In genomic region chr2:77170633-77171105, GRCm38 (mm10) we compare ENCODE assay signal across 8 mouse cellular contexts. TPM values are rescaled to one million over a fixed set of nuclear protein-coding genes. Genes with fewer than 3 reads are reported as not detected.
DNase-seq lines count a peak whose midpoint lies in the region; ATAC-seq and TF ChIP-seq lines count a peak whose summit lies in the region.

Ccdc141 (minus strand) TSS chr2:77170636.

- peak within 1 kb of the TSS; percentile 12 for H3K27ac ChIP-seq in embryonic fibroblast, embryonic 13.5 days (ENCODE audit: insufficient read depth, low read length)
- H3K27ac ChIP-seq in hindbrain, embryonic 11.5 days (ENCODE audit: low read depth, low read length) = no peak within 1 kb of the TSS
- H3K27ac ChIP-seq in liver, embryonic 12.5 days = no peak within 1 kb of the TSS

- no peaks in the 10 kb centered on the region for H3K9me3 ChIP-seq in hindbrain, embryonic 11.5 days (ENCODE audit: control insufficient read depth, low read length)
- H3K9me3 ChIP-seq in liver, embryonic 12.5 days (replicated peaks) = no peaks in the 10 kb centered on the region

- TF ChIP-seq POLR2A in lung, adult 2 months (IDR thresholded peaks at IDR 0.05; ENCODE audit: borderline replicate concordance, extremely low read depth, low read depth, low read length) = no peak
- no peak for TF ChIP-seq POLR2A in embryonic fibroblast, embryonic 13.5 days (IDR thresholded peaks at IDR 0.05; ENCODE audit: low read depth, low read length)

- WGBS in lung, adult 2 months = 3% methylated on average over 6 of the region's 6 CpGs
- 20% methylated on average over 3 of the region's 6 CpGs for whole genome bisulfite sequencing in hindbrain, embryonic 11.5 days
- WGBS in liver, embryonic 12.5 days (ENCODE audit: insufficient replicate concordance) = 8% methylated on average over 4 of the region's 6 CpGs

- H3K4me2 ChIP-seq in hindbrain, embryonic 11.5 days (replicated peaks; ENCODE audit: low read depth, low read length) = peak within 1 kb of the TSS; percentile 64
- peak within 1 kb of the TSS; percentile 83 for H3K4me2 ChIP-seq in liver, embryonic 12.5 days

- no peak for DNase-seq in lung, adult 2 months
- DNase-seq in lung, postnatal 14 days = no peak
- DNase-seq in hindbrain, embryonic 11.5 days (ENCODE audit: low spot score) = no peak
- DNase-seq in spleen, postnatal 10 days (ENCODE audit: low spot score in 2 of 2) = no peak
- DNase-seq in lung, postnatal 25 days (ENCODE audit: low spot score) = no peak

- peak within 1 kb of the TSS; percentile 45; the same call in 1 of the 2 replicates for H3K9ac ChIP-seq in hindbrain, embryonic 11.5 days (ENCODE audit: low read depth, low read length)
- peak within 1 kb of the TSS; percentile 61 for H3K9ac ChIP-seq in liver, embryonic 12.5 days

- H3K4me1 ChIP-seq in lung, adult 2 months (ENCODE audit: control insufficient read depth, insufficient read depth, low read length) = peaks cover 7% of the 10 kb centered on the region
- peaks cover 9% of the 10 kb centered on the region for H3K4me1 ChIP-seq in embryonic fibroblast, embryonic 13.5 days (ENCODE audit: control insufficient read depth, insufficient read depth, low read length)
- H3K4me1 ChIP-seq in hindbrain, embryonic 11.5 days (replicated peaks; ENCODE audit: control insufficient read depth, insufficient read depth, low read length) = 0 out of 2 replicates have a peak, but pooled peaks cover 2% of the 10 kb centered on the region
- H3K4me1 ChIP-seq in liver, embryonic 12.5 days = peaks cover 33% of the 10 kb centered on the region

- no peak for TF ChIP-seq CTCF in lung, adult 2 months (IDR thresholded peaks at IDR 0.05; ENCODE audit: insufficient read depth, low read length)
- no peak for TF ChIP-seq CTCF in embryonic fibroblast, embryonic 13.5 days (IDR thresholded peaks at IDR 0.05; ENCODE audit: borderline replicate concordance, insufficient read depth, low read length)

- H3K4me3 ChIP-seq in lung, adult 2 months (replicated peaks; ENCODE audit: extremely low read depth, low read depth, low read length) = peak within 1 kb of the TSS; percentile 79
- H3K4me3 ChIP-seq in embryonic fibroblast, embryonic 13.5 days (ENCODE audit: insufficient read depth, low read length) = peak within 1 kb of the TSS; percentile 53
- H3K4me3 ChIP-seq in hindbrain, embryonic 11.5 days (ENCODE audit: low read depth, low read length) = peak within 1 kb of the TSS; percentile 35
- peak within 1 kb of the TSS; percentile 59 for H3K4me3 ChIP-seq in liver, embryonic 12.5 days

- ATAC-seq in hindbrain, embryonic 11.5 days (ENCODE audit: low FRiP score) = no peak
- no peak; the same call in 1 of the 2 replicates for ATAC-seq in liver, embryonic 12.5 days
- ATAC-seq in monocyte, adult 5-6 weeks (replicated peaks; ENCODE audit: insufficient number of reproducible peaks, low FRiP score, low TSS enrichment, poor library complexity, severe bottlenecking) = no peak

- H3K36me3 ChIP-seq in hindbrain, embryonic 11.5 days (ENCODE audit: control insufficient read depth, insufficient read depth, low read length) = no peaks in the 10 kb centered on the region
- H3K36me3 ChIP-seq in liver, embryonic 12.5 days = no peaks in the 10 kb centered on the region

- H3K27me3 ChIP-seq in hindbrain, embryonic 11.5 days (ENCODE audit: control insufficient read depth, insufficient read depth, low read length) = no peaks in the 10 kb centered on the region
- H3K27me3 ChIP-seq in liver, embryonic 12.5 days (replicated peaks) = peaks cover 9% of the 10 kb centered on the region; the same call in 1 of the 2 replicates

RNA-seq across cellular contexts. Expression of gene Ccdc141, which starts in this region (rescaled TPM):
- polyA plus RNA-seq in lung, adult 2 months (2012; rRNA removed) = 15.9 and 19.8 TPM in 2 replicates
- 11.2 and 16.3 TPM in 2 replicates for polyA plus RNA-seq in embryonic fibroblast, embryonic 13.5 days (2011; ENCODE audit: insufficient read length, low read depth, missing spikeins)
- polyA plus RNA-seq in hindbrain, embryonic 11.5 days (2014; fragmentation: Nextera tagmentation; extraction: Ambion mirVana) = 4.8 and 5.5 TPM in 2 replicates
- polyA plus RNA-seq in liver, embryonic 12.5 days (2016; fragmentation: Nextera tagmentation; extraction: Ambion mirVana) = 1.9 and 2.9 TPM in 2 replicates
- total RNA-seq in monocyte, adult 5-6 weeks (2017) = 0.39 TPM in 1 of 3 replicates, not detected in the others
